Mouse (Mus musculus): Measurements from ENCODE around the gene Lyzl4. TPM values are rescaled to one million over a fixed set of nuclear protein-coding genes. Genes with fewer than 3 reads are reported as not detected.

Gene Lyzl4
- not detected for total RNA-seq (2023)

GRCm38 (mm10) chr9:121642001-121642400, at the start of gene Lyzl4:
Lyzl4 (minus strand) TSS chr9:121642096.

GRCm38 (mm10) chr9:121642401-121643181, 695 bp upstream of the Lyzl4 start, which contains the start of gene Vipr1:
Vipr1 (plus strand) TSS chr9:121642716.

Other genes with a start within 250 kb of the Lyzl4 start
- not detected for gene Cck, start 146.4 kb downstream of the Lyzl4 start, total RNA-seq (2023)
- gene Vipr1, start 620 bp upstream of the Lyzl4 start, total RNA-seq (2023): 1 to 10 TPM in 1 of 2 experiments, not detected in 1; 2.8 TPM
- 10 to 100 TPM; 23.5 to 25.5 TPM for gene Sec22c, start 63.4 kb upstream of the Lyzl4 start, total RNA-seq (2023)
- gene Ss18l2, start 68.2 kb upstream of the Lyzl4 start, total RNA-seq (2023): 10 to 100 TPM; 18.4 to 25.7 TPM
- gene Nktr, start 77.1 kb upstream of the Lyzl4 start, total RNA-seq (2023): 100 to 1,000 TPM; 252 to 254 TPM
- gene Zfp651, start 117.2 kb upstream of the Lyzl4 start, total RNA-seq (2023): under 1 TPM in 1 of 2 experiments, not detected in 1; 0.86 TPM
- not detected for gene Klhl40, start 135.5 kb upstream of the Lyzl4 start, total RNA-seq (2023)
- not detected for gene Hhatl, start 150.4 kb upstream of the Lyzl4 start, total RNA-seq (2023)
- not detected for gene Ccdc13, start 197.4 kb upstream of the Lyzl4 start, total RNA-seq (2023)
- 10 to 100 TPM; 31.2 to 36.9 TPM for gene Higd1a, start 216.3 kb upstream of the Lyzl4 start, total RNA-seq (2023)